In the genomic region with DNA sequence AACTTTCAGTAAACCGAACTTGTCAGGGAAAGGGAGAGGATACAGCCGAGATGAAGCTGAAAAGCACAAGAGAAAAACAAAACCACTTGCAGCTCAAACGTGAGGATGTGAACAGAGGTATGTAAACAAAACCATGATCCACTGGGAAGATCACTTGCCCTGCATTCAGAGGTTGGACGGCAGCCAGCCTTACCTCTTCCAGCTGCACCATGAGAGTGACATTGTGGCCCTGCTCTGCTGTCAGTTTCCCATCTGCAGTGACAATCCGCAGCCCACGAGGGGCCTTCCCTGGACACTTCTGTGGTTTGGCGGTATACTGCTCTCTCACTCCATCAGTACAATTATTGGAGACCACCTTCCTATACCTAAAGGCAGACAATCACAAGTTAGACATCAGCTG, we compare ENCODE assay signal across 11 mouse cellular contexts.
"Had no signal": no experiment of that assay in that cellular context is flagged by ENCODE, and none has a peak within 500 bp of the region (broad histone marks: within the 10 kb centered on the region; RNA-seq: fewer than 3 reads in every experiment).

No protein-coding gene starts in this region.

- H3K9ac ChIP-seq: intestine, embryonic 15.5 days; limb, embryonic 12.5 days; liver, embryonic 13.5 days; liver, postnatal 0 days; neural tube, embryonic 15.5 days; stomach, embryonic 15.5 days had no signal

- ATAC-seq: intestine, embryonic 15.5 days; liver, postnatal 0 days had no signal

- H3K4me1 ChIP-seq: intestine, embryonic 15.5 days; limb, embryonic 12.5 days; liver, embryonic 13.5 days had no signal

- H3K4me2 ChIP-seq: intestine, embryonic 15.5 days; limb, embryonic 12.5 days; liver, embryonic 13.5 days; neural tube, embryonic 15.5 days; stomach, embryonic 15.5 days had no signal

- H3K27ac ChIP-seq: intestine, embryonic 15.5 days; limb, embryonic 12.5 days; liver, embryonic 13.5 days; midbrain, embryonic 10.5 days; neural tube, embryonic 15.5 days; stomach, embryonic 15.5 days had no signal

- H3K4me3 ChIP-seq: intestine, embryonic 15.5 days; limb, embryonic 12.5 days; liver, embryonic 13.5 days; midbrain, embryonic 10.5 days; myocyte; neural tube, embryonic 15.5 days; stomach, embryonic 15.5 days had no signal

- DNase-seq: kidney, adult 18-20 months; liver; liver, embryonic 13.5 days; liver, postnatal 0 days; thymus, postnatal 36 days had no signal

- H3K36me3 ChIP-seq: intestine, embryonic 15.5 days; limb, embryonic 12.5 days; liver, embryonic 13.5 days; midbrain, embryonic 10.5 days; neural tube, embryonic 15.5 days; stomach, embryonic 15.5 days had no signal

- H3K9me3 ChIP-seq: intestine, embryonic 15.5 days; limb, embryonic 12.5 days; liver, embryonic 13.5 days; midbrain, embryonic 10.5 days; neural tube, embryonic 15.5 days; stomach, embryonic 15.5 days had no signal

- H3K27me3 ChIP-seq: intestine, embryonic 15.5 days; limb, embryonic 12.5 days; liver, embryonic 13.5 days; neural tube, embryonic 15.5 days; stomach, embryonic 15.5 days had no signal
